Mouse (Mus musculus) CH12.LX (cell line): ENCODE data around the gene Pex16. TPM values are rescaled to one million over a fixed set of nuclear protein-coding genes. Genes with fewer than 3 reads are reported as not detected.

Source experiments
- DNase-seq: peaks from one replicate; pipeline ENCODE4 v3.0.0-alpha.2; 2013; ENCODE audit errors: extremely low read depth
- H3K27ac ChIP-seq: 2 replicates; pipeline ENCODE4 v1.5.1; 2012; ENCODE audit warnings: low read depth, mild to moderate bottlenecking, control low read depth, moderate library complexity; ENCODE audit not compliant: insufficient read depth
- H3K27me3 ChIP-seq: replicated peaks from 2 replicates; pipeline ENCODE3; 2012; ENCODE audit warnings: inconsistent platforms
- H3K36me3 ChIP-seq, 2 experiments: replicated peaks in 1 of 2; 2 replicates each; pipeline versions ENCODE3 to v1.6.1; 2012; ENCODE audit warnings: inconsistent platforms in 1 of 2, low read length in 1 of 2, mild to moderate bottlenecking in 1 of 2, mixed read lengths in 1 of 2, moderate library complexity in 1 of 2; ENCODE audit not compliant: control insufficient read depth in 1 of 2, insufficient read depth in 1 of 2
- H3K4me1 ChIP-seq, 2 experiments: 2 replicates each; pipeline ENCODE4 v1.6.1; 2012; ENCODE audit warnings: inconsistent platforms in 1 of 2, moderate library complexity in 1 of 2; ENCODE audit not compliant: insufficient read depth in 2 of 2, control insufficient read depth in 1 of 2
- H3K4me2 ChIP-seq: 2 replicates; pipeline ENCODE4 v1.6.1; 2012; ENCODE audit warnings: low read depth, mild to moderate bottlenecking, control low read depth; ENCODE audit not compliant: poor library complexity, insufficient read depth, severe bottlenecking
- H3K4me3 ChIP-seq, 3 experiments: fragments of 150-350 bp in 1 of 3; sonication (generic) in 1 of 3; replicated peaks in 1 of 3; 2 replicates each; pipeline versions ENCODE3 to v1.5.1; 2011 to 2012; ENCODE audit warnings: low read depth in 2 of 3, low read length in 2 of 3, mild to moderate bottlenecking in 2 of 3, moderate library complexity in 2 of 3, control low read depth in 1 of 3, improper control_type of control experiment in 1 of 3, inconsistent platforms in 1 of 3, mixed read lengths in 1 of 3; ENCODE audit not compliant: poor library complexity in 1 of 3
- H3K79me2 ChIP-seq: replicated peaks from 2 replicates; pipeline ENCODE4 v1.6.1; 2012; ENCODE audit warnings: mild to moderate bottlenecking, moderate library complexity; ENCODE audit not compliant: control insufficient read depth, poor library complexity, insufficient read depth, severe bottlenecking; ENCODE audit errors: extremely low read depth
- H3K9ac ChIP-seq: 2 replicates; pipeline ENCODE4 v1.6.1; 2012; ENCODE audit warnings: low read depth, mild to moderate bottlenecking, control low read depth, moderate library complexity; ENCODE audit not compliant: insufficient read depth
- H3K9me3 ChIP-seq: replicated peaks from 2 replicates; pipeline ENCODE3; 2012; ENCODE audit warnings: low read length, inconsistent platforms, mixed read lengths
- CHD1 ChIP-seq: IDR thresholded peaks from 2 replicates; pipeline ENCODE4 v1.6.1; 2012; ENCODE audit warnings: low read depth, low read length, improper control_type of control experiment, inconsistent platforms
- CHD2 ChIP-seq: IDR thresholded peaks from 2 replicates; pipeline ENCODE4 v1.6.1; 2011; ENCODE audit warnings: low read length, improper control_type of control experiment
- CTCF ChIP-seq, 2 experiments: IDR thresholded peaks in 1 of 2; conservative IDR thresholded peaks in 1 of 2; 2 replicates each; pipeline ENCODE4 v1.5.1; 2011 to 2012; ENCODE audit warnings: low read depth in 2 of 2, low read length in 2 of 2, improper control_type of control experiment in 1 of 2, inconsistent platforms in 1 of 2, mild to moderate bottlenecking in 1 of 2, moderate library complexity in 1 of 2
- E2F4 ChIP-seq: IDR thresholded peaks from 2 replicates; pipeline ENCODE4 v1.6.1; 2011; ENCODE audit warnings: low read depth, low read length, improper control_type of control experiment; ENCODE audit not compliant: insufficient replicate concordance
- EP300 ChIP-seq: IDR thresholded peaks from 2 replicates; pipeline ENCODE4 v1.6.1; 2011; ENCODE audit warnings: low read length, improper control_type of control experiment
- GABPA ChIP-seq: IDR thresholded peaks from 2 replicates; pipeline ENCODE4 v1.6.1; 2012; ENCODE audit warnings: low read depth, low read length, improper control_type of control experiment, inconsistent platforms; ENCODE audit not compliant: insufficient replicate concordance
- HCFC1 ChIP-seq: IDR thresholded peaks from 2 replicates; pipeline ENCODE4 v1.6.1; 2012; ENCODE audit warnings: low read depth, mild to moderate bottlenecking, inconsistent platforms, low read length, improper control_type of control experiment
- IRF4 ChIP-seq: IDR thresholded peaks from 2 replicates; pipeline ENCODE4 v1.6.1; 2014; ENCODE audit warnings: low read depth, mild to moderate bottlenecking, inconsistent platforms, low read length, improper control_type of control experiment
- JUN ChIP-seq: IDR thresholded peaks from 2 replicates; pipeline ENCODE4 v1.6.1; 2011; ENCODE audit warnings: low read depth, mild to moderate bottlenecking, low read length, improper control_type of control experiment, moderate library complexity; ENCODE audit not compliant: insufficient read depth
- JUND ChIP-seq: conservative IDR thresholded peaks from 2 replicates; pipeline ENCODE4 v1.6.1; 2011; ENCODE audit warnings: low read depth, low read length, improper control_type of control experiment
- KAT2A ChIP-seq: IDR thresholded peaks from 2 replicates; pipeline ENCODE4 v1.6.1; 2012; ENCODE audit warnings: low read length, improper control_type of control experiment, inconsistent platforms; ENCODE audit not compliant: insufficient replicate concordance
- MAFK ChIP-seq: IDR thresholded peaks from 2 replicates; pipeline ENCODE4 v1.6.1; 2011; ENCODE audit warnings: low read length, improper control_type of control experiment; ENCODE audit not compliant: insufficient replicate concordance
- MAX ChIP-seq: IDR thresholded peaks from 2 replicates; pipeline ENCODE4 v1.6.1; 2011; ENCODE audit warnings: low read length, improper control_type of control experiment
- MAZ ChIP-seq: IDR thresholded peaks from 2 replicates; pipeline ENCODE4 v1.6.1; 2012; ENCODE audit warnings: low read depth, mild to moderate bottlenecking, inconsistent platforms, low read length, improper control_type of control experiment, moderate library complexity
- MYC ChIP-seq: IDR thresholded peaks from 2 replicates; pipeline ENCODE4 v1.6.1; 2011; ENCODE audit warnings: low read depth, mild to moderate bottlenecking, improper control_type of control experiment, low read length
- NELFE ChIP-seq: IDR thresholded peaks from 2 replicates; pipeline ENCODE4 v1.6.1; 2011; ENCODE audit warnings: low read depth, low read length, improper control_type of control experiment
- PAX5 ChIP-seq: IDR thresholded peaks from 2 replicates; pipeline ENCODE4 v1.6.1; 2012; ENCODE audit warnings: low read length, inconsistent platforms, mixed read lengths
- POLR2A ChIP-seq: IDR thresholded peaks from 2 replicates; pipeline ENCODE4 v1.6.1; 2011; ENCODE audit warnings: low read depth, mild to moderate bottlenecking, improper control_type of control experiment, low read length
- SIN3A ChIP-seq: IDR thresholded peaks from 2 replicates; pipeline ENCODE4 v1.6.1; 2012; ENCODE audit warnings: low read length, improper control_type of control experiment, inconsistent platforms
- TCF12 ChIP-seq: IDR thresholded peaks from 2 replicates; pipeline ENCODE4 v1.6.1; 2014; ENCODE audit warnings: low read depth, mild to moderate bottlenecking, inconsistent platforms, low read length, improper control_type of control experiment
- USF1 ChIP-seq: IDR thresholded peaks from 2 replicates; pipeline ENCODE4 v1.6.1; 2014; ENCODE audit warnings: low read depth, mild to moderate bottlenecking, inconsistent platforms, low read length, improper control_type of control experiment
- USF2 ChIP-seq: conservative IDR thresholded peaks from 2 replicates; pipeline ENCODE4 v1.6.1; 2011; ENCODE audit warnings: low read depth, low read length, improper control_type of control experiment
- ZKSCAN1 ChIP-seq: IDR thresholded peaks from 2 replicates; pipeline ENCODE4 v1.6.1; 2012; ENCODE audit warnings: low read depth, inconsistent platforms, low read length, improper control_type of control experiment, borderline replicate concordance
- ZMIZ1 ChIP-seq: IDR thresholded peaks from 2 replicates; pipeline ENCODE4 v1.6.1; 2012; ENCODE audit warnings: low read depth, mild to moderate bottlenecking, inconsistent platforms, low read length, improper control_type of control experiment
- ZNF384 ChIP-seq: IDR thresholded peaks from 2 replicates; pipeline ENCODE4 v1.6.1; 2012; ENCODE audit warnings: low read depth, low read length, improper control_type of control experiment, inconsistent platforms
- dilution Hi-C: fragments of 300-500 bp; cut with MboI; formaldehyde crosslinking; loops from 2 replicates; pipeline ENCODE4 v1.14.3; 2020; ENCODE audit warnings: low sequenced_read_pairs; ENCODE audit not compliant: extremely low pct_unique_long_range_greater_than_20kb, extremely low pct_ligation_motif_present
- in situ Hi-C: fragments of 300-500 bp; cut with MboI; formaldehyde crosslinking; loops from 3 replicates; pipeline ENCODE4 v1.14.3; 2019; ENCODE audit warnings: low sequenced_read_pairs, low pct_ligation_motif_present, low pct_unique_long_range_greater_than_20kb, mixed read lengths
- polyA plus RNA-seq: library from polyadenylated mRNA; unstranded; fragments of >175 nt; gene quantifications from 2 replicates; pipeline ENCODE4 v1.2.1, GENCODE M21; 2012; ENCODE audit warnings: low read depth; ENCODE audit not compliant: insufficient read length
- total RNA-seq, 2 experiments: library from RNA; depleted of rRNA; stranded (reverse); fragments of 300-350 nt in 1 of 2; fragments of >200 nt in 1 of 2; gene quantifications; 2 replicates each; pipeline ENCODE4 v1.2.3; 2012 to 2014

The Pex16 gene
- total and polyA plus RNA-seq, 3 experiments: 28.7 to 44.0 (median 36.6) TPM

- H3K27me3 ChIP-seq: no peaks in the 10 kb centered on the region
- TF ChIP-seq USF1 (no peak), SIN3A (no peak), CHD1 (no peak), USF2 (no peak), PAX5 (no peak), ZKSCAN1 (no peak), CTCF (conservative IDR thresholded peaks at IDR 0.05 in 1 of 2, IDR thresholded peaks at IDR 0.05 in 1 of 2; ENCODE audit: low read depth in 2 of 2, low read length in 2 of 2) (no peak)
- TF ChIP-seq, all 38 proteins: peak for 0
- H3K4me3 ChIP-seq: no peak overlapping the region
- no peaks in the 10 kb centered on the region for H3K9me3 ChIP-seq
- peaks cover 37% of the 10 kb centered on the region for H3K79me2 ChIP-seq
- no peak overlapping the region for H3K27ac ChIP-seq
- peaks cover 62 to 98% of the 10 kb centered on the region in 2 experiments for H3K36me3 ChIP-seq
- in situ Hi-C loops (no loop called here), dilution Hi-C loops (no loop called here)
- no peak overlapping the region for H3K9ac ChIP-seq
- peaks cover 6 to 45% of the 10 kb centered on the region in 2 experiments for H3K4me1 ChIP-seq
- no peak overlapping the region for H3K4me2 ChIP-seq
- DNase-seq: no peak
These were observed 52.0 kb downstream of the Pex16 start for GRCm38 (mm10) chr2:92426426-92426825.

GRCm38 (mm10) chr2:92427882-92428281, 53.4 kb downstream of the Pex16 start:
- Histone ChIP-seq H3K9ac (no peak overlapping the region), H3K79me2 (peaks cover 51% of the 10 kb centered on the region), H3K36me3 (peaks cover 47 to 91% of the 10 kb centered on the region in 2 experiments), H3K9me3 (no peaks in the 10 kb centered on the region), H3K27ac (no peak overlapping the region), H3K4me1 (peaks cover 11 to 55% of the 10 kb centered on the region in 2 experiments), H3K4me2 (no peak overlapping the region), H3K4me3 (no peak overlapping the region), H3K27me3 (no peaks in the 10 kb centered on the region)
- dilution Hi-C loops: no loop called here
- DNase-seq: no peak
- in situ Hi-C loops: no loop called here
- TF ChIP-seq GABPA (no peak), MAZ (no peak), MYC (no peak), USF2 (no peak), SIN3A (no peak), CHD1 (no peak)
- TF ChIP-seq, all 38 proteins: peak for 0

- no peak for DNase-seq
- dilution Hi-C loops: no loop called here
- H3K9ac ChIP-seq: no peak overlapping the region
- in situ Hi-C loops: loop anchor here (5.0 kb wide), 1 partner anchor 443 kb away; no protein-coding TSS in a partner anchor
- H3K4me2 ChIP-seq: no peak overlapping the region
- no peak for TF ChIP-seq MAFK
- TF ChIP-seq POLR2A: no peak
- no peak for TF ChIP-seq HCFC1
- no peak for TF ChIP-seq CHD2
- no peak for TF ChIP-seq MYC
- TF ChIP-seq CTCF (conservative IDR thresholded peaks at IDR 0.05 in 1 of 2, IDR thresholded peaks at IDR 0.05 in 1 of 2; ENCODE audit: low read depth in 2 of 2, low read length in 2 of 2): no peak
- TF ChIP-seq MAX: no peak
- TF ChIP-seq EP300: no peak
- no peak for TF ChIP-seq TCF12
- no peak for TF ChIP-seq KAT2A
- TF ChIP-seq NELFE: no peak
- TF ChIP-seq JUND: no peak
- TF ChIP-seq E2F4: no peak
- TF ChIP-seq JUN: no peak
- no peak for TF ChIP-seq PAX5
- TF ChIP-seq ZMIZ1: no peak
- no peak for TF ChIP-seq USF1
- no peak for TF ChIP-seq ZNF384
- no peak for TF ChIP-seq ZKSCAN1
- TF ChIP-seq IRF4: no peak
- peaks cover 27 to 69% of the 10 kb centered on the region in 2 experiments for H3K36me3 ChIP-seq
- H3K4me3 ChIP-seq: no peak overlapping the region
- H3K9me3 ChIP-seq: no peaks in the 10 kb centered on the region
- no peak overlapping the region for H3K27ac ChIP-seq
- peaks cover 53% of the 10 kb centered on the region for H3K79me2 ChIP-seq
- H3K4me1 ChIP-seq: peaks cover 11 to 59% of the 10 kb centered on the region in 2 experiments
- H3K27me3 ChIP-seq: peaks cover 4% of the 10 kb centered on the region
These were observed 55.6 kb downstream of the Pex16 start for GRCm38 (mm10) chr2:92430089-92430488.
